20 mouse cellular contexts compared by ENCODE assay signal in the genomic region with DNA sequence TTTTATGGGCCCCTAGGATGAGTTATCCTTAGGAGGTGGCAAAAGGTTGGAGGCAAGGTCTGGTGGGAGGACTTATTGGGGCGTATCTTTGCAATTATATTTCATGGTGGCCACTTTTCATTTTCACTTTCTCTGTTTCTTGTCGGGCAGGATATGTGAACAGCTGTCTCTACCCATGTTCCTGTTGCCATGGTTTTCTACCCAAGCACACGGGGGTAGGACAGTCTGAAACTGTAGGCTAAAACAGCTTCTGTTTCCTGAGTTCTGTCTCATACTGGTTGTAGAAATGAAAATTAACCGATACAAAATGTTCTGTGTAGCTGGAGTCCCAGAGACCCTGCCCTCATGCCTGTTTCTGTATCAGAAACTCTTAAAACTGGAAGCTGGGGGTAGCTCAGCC. TPM values are rescaled to one million over a fixed set of nuclear protein-coding genes. Genes with fewer than 3 reads are reported as not detected.
"Had no signal": no experiment of that assay in that cellular context is flagged by ENCODE, and none has a peak within 500 bp of the region (broad histone marks: within the 10 kb centered on the region; RNA-seq: fewer than 3 reads in every experiment).

No protein-coding gene starts in this region.

- DNase-seq: gastrocnemius, adult 2 months; gastrocnemius, postnatal 10 days; gastrocnemius, postnatal 25 days; heart, adult 18-20 months; heart, postnatal 14 days; heart, postnatal 36 days; kidney, adult 11 months; kidney, adult 2 months; kidney, adult 9 months; kidney, postnatal 14 days; kidney, postnatal 36 days; layer of hippocampus, postnatal 36 days; left cerebral cortex, postnatal 4 days had no signal

- ATAC-seq: hindbrain, postnatal 0 days; intestine, embryonic 16.5 days; liver, embryonic 12.5 days had no signal

RNA-seq across cellular contexts. Expression of a gene that starts 39.4 kb away (rescaled TPM):
- total RNA-seq: gastrocnemius, adult 2 months; granulocyte monocyte progenitor cell, adult 5-6 weeks; hematopoietic stem cell, adult 5-6 weeks; liver, adult 2 months had no signal
- polyA plus RNA-seq: liver, adult 2 months; liver, embryonic 12.5 days; liver, embryonic 16.5 days had no signal
